Mouse (Mus musculus) heart, embryonic 16.5 days (tissue): Measurements from ENCODE around the gene Egfr. TPM values are rescaled to one million over a fixed set of nuclear protein-coding genes. Genes with fewer than 3 reads are reported as not detected.

Source experiments
- ATAC-seq: fragments of 200-750 bp; cut with Nextera tagmentation; replicated peaks from 2 replicates; pipeline ENCODE4 v1.8.0; 2017; ENCODE audit warnings: moderate number of reproducible peaks; ENCODE audit not compliant: insufficient read depth, low FRiP score; ENCODE audit errors: extremely low read depth
- H3K27ac ChIP-seq: fragments of 300-500 bp; sonication (generic); 2 replicates; pipeline ENCODE4 v1.5.1; 2014; ENCODE audit warnings: mild to moderate bottlenecking, low read length, control low read depth, moderate library complexity
- H3K27me3 ChIP-seq: fragments of 300-500 bp; sonication (generic); 2 replicates; pipeline ENCODE4 v1.6.1; 2014; ENCODE audit warnings: low read length, mixed read lengths; ENCODE audit not compliant: control insufficient read depth, insufficient read depth
- H3K36me3 ChIP-seq: fragments of 300-500 bp; sonication (generic); 2 replicates; pipeline ENCODE4 v1.6.1; 2014; ENCODE audit not compliant: control insufficient read depth, insufficient read depth
- H3K4me1 ChIP-seq: fragments of 300-500 bp; sonication (generic); 2 replicates; pipeline ENCODE4 v1.6.1; 2014; ENCODE audit warnings: low read length, mixed read lengths; ENCODE audit not compliant: control insufficient read depth, insufficient read depth
- H3K4me2 ChIP-seq: fragments of 300-500 bp; sonication (generic); 2 replicates; pipeline ENCODE4 v1.6.1; 2014; ENCODE audit warnings: low read depth, mild to moderate bottlenecking, control low read depth, low read length
- H3K4me3 ChIP-seq: fragments of 300-500 bp; sonication (generic); 2 replicates; pipeline ENCODE4 v1.5.1; 2014; ENCODE audit warnings: mild to moderate bottlenecking, control low read depth, low read length
- H3K9ac ChIP-seq: fragments of 300-500 bp; sonication (generic); 2 replicates; pipeline ENCODE4 v1.6.1; 2014; ENCODE audit warnings: low read length, control low read depth
- H3K9me3 ChIP-seq: fragments of 300-500 bp; sonication (generic); replicated peaks from 2 replicates; pipeline ENCODE4 v1.6.1; 2016; ENCODE audit warnings: low read length; ENCODE audit not compliant: control insufficient read depth
- WGBS: fragments of 180-500 bp; shearing (Covaris S2); extraction: QIAGEN DNeasy Blood & Tissue Kit; methylation state at CpG from one replicate; pipeline ENCODE4 v1.1.7; 2014; 5-methylcytosine and 5-hydroxymethylcytosine counted together
- polyA plus RNA-seq: library from polyadenylated mRNA; unstranded; fragments of >200 nt; fragmentation: Nextera tagmentation; extraction: Ambion mirVana; gene quantifications from 2 replicates; pipeline ENCODE4 v1.2.1, GENCODE M21; 2015

Egfr gene
- polyA plus RNA-seq, 1 experiment from 2014 or later = 5.3 TPM

DNA sequence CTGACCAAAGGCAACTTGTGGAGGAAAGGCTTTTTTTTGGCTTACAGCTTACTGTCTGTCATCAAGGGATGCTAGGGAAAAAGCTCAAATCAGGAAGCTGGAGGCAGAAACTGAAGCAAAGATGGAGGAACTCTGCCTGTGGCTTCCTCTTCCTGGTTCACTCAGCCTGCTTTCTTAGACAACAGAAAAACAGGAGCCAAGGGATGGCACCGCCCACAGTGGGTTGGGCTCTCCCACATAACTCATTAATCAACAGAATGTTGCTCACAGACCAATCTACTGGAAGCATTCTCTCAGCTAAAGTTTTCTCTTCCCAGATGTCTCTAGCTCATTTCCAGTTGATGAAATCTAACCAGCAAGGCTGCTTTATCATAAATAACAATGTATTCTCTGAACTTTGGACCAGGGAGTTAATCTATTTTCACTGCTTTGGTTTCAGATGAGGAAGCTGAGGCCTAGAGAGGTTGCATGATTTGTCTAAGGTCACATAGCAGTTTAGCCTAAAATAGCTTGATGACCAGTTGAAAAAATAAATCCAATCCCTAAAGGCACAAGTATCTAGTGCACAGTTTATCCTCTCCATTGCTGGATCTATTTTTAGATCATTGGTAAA is 155.6 kb downstream of the Egfr start:
- Histone ChIP-seq H3K4me2 (no peak overlapping the region), H3K36me3 (no peaks in the 10 kb centered on the region), H3K9ac (no peak overlapping the region), H3K27me3 (no peaks in the 10 kb centered on the region), H3K4me1 (peaks cover 4% of the 10 kb centered on the region; the same call in 1 of the 2 replicates), H3K9me3 (no peaks in the 10 kb centered on the region), H3K27ac (no peak overlapping the region), H3K4me3 (no peak overlapping the region)
- ATAC-seq = no peak
- 73% methylated on average over 1 of the region's 1 CpGs for WGBS

- no peaks in the 10 kb centered on the region for H3K36me3 ChIP-seq
- H3K27me3 ChIP-seq = no peaks in the 10 kb centered on the region
- no peak for ATAC-seq
- no peak overlapping the region for H3K27ac ChIP-seq
- no peak overlapping the region for H3K9ac ChIP-seq
- 79% methylated on average over 3 of the region's 3 CpGs for WGBS
- H3K4me3 ChIP-seq = no peak overlapping the region
- no peaks in the 10 kb centered on the region for H3K9me3 ChIP-seq
- H3K4me2 ChIP-seq = no peak overlapping the region
- H3K4me1 ChIP-seq = peaks cover 2% of the 10 kb centered on the region; the same call in 1 of the 2 replicates
Observed at GRCm38 (mm10) chr11:16914756-16915155, 162.8 kb downstream of the Egfr start.

GRCm38 (mm10) chr11:16915850-16916249 is 163.8 kb downstream of the Egfr start:
- no peak for ATAC-seq
- H3K4me3 ChIP-seq = no peak overlapping the region
- H3K9ac ChIP-seq = no peak overlapping the region
- peaks cover 2% of the 10 kb centered on the region; the same call in 1 of the 2 replicates for H3K4me1 ChIP-seq
- WGBS = 63% methylated on average over 5 of the region's 5 CpGs
- H3K9me3 ChIP-seq = no peaks in the 10 kb centered on the region
- H3K36me3 ChIP-seq = no peaks in the 10 kb centered on the region
- no peak overlapping the region for H3K27ac ChIP-seq
- no peaks in the 10 kb centered on the region for H3K27me3 ChIP-seq
- no peak overlapping the region for H3K4me2 ChIP-seq

DNA sequence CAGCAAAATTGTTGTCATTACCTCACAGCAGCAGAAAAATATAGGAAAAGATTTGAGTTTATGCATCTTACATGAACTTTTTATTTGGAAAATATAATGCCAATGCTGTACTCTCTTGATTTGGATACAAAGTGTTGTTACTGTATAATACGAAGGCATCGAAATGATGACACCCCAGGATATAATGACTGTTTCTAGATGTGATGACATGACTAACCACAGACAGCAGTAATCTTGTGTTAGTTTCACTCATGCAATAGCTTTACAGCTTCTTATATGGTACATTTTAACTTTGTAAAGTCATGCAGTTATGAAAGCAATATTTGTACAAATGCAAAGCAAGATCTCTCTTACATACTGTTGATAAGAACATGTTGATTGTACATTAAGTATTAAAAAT is 165.5 kb downstream of the Egfr start:
- Histone ChIP-seq H3K9me3 (no peaks in the 10 kb centered on the region), H3K4me2 (no peak overlapping the region), H3K4me3 (no peak overlapping the region), H3K27ac (no peak overlapping the region), H3K36me3 (no peaks in the 10 kb centered on the region), H3K9ac (no peak overlapping the region), H3K4me1 (peaks cover 2% of the 10 kb centered on the region; the same call in 1 of the 2 replicates), H3K27me3 (no peaks in the 10 kb centered on the region)
- WGBS = 94% methylated on average over 2 of the region's 2 CpGs
- no peak for ATAC-seq

GRCm38 (mm10) chr11:16932159-16932558 is 180.2 kb downstream of the Egfr start:
- Histone ChIP-seq H3K9me3 (peaks cover 4% of the 10 kb centered on the region), H3K4me2 (no peak overlapping the region), H3K4me1 (no peaks in the 10 kb centered on the region), H3K36me3 (0 out of 2 replicates have a peak, but pooled peaks cover 3% of the 10 kb centered on the region), H3K27me3 (no peaks in the 10 kb centered on the region), H3K27ac (no peak overlapping the region), H3K4me3 (no peak overlapping the region), H3K9ac (no peak overlapping the region)
- 86% methylated on average over 3 of the region's 3 CpGs for WGBS
- ATAC-seq = no peak

- ATAC-seq = no peak
- WGBS = 64% methylated on average over 6 of the region's 6 CpGs
- H3K36me3 ChIP-seq = 0 out of 2 replicates have a peak, but pooled peaks cover 3% of the 10 kb centered on the region
Observed at GRCm38 (mm10) chr11:16935577-16936236, 183.7 kb downstream of the Egfr start.

GRCm38 (mm10) chr11:16941103-16941793 is 189.2 kb downstream of the Egfr start:
- WGBS = 69% methylated on average over 4 of the region's 4 CpGs
- no peak overlapping the region for H3K4me2 ChIP-seq
- H3K9me3 ChIP-seq = peaks cover 4% of the 10 kb centered on the region
- H3K4me3 ChIP-seq = no peak overlapping the region
- no peak for ATAC-seq
- H3K4me1 ChIP-seq = peaks cover 2% of the 10 kb centered on the region; the same call in 1 of the 2 replicates
- H3K36me3 ChIP-seq = 0 out of 2 replicates have a peak, but pooled peaks cover 3% of the 10 kb centered on the region
- no peak overlapping the region for H3K27ac ChIP-seq
- no peak overlapping the region for H3K9ac ChIP-seq
- no peaks in the 10 kb centered on the region for H3K27me3 ChIP-seq

More at GRCm38 (mm10) chr11:16935577-16936236, 183.7 kb downstream of the Egfr start:
- no peak overlapping the region for H3K27ac ChIP-seq
- no peak overlapping the region for H3K4me2 ChIP-seq
- H3K4me1 ChIP-seq = no peaks in the 10 kb centered on the region
- H3K9me3 ChIP-seq = peaks cover 4% of the 10 kb centered on the region
- H3K9ac ChIP-seq = no peak overlapping the region
- no peak overlapping the region for H3K4me3 ChIP-seq
- no peaks in the 10 kb centered on the region for H3K27me3 ChIP-seq

DNA sequence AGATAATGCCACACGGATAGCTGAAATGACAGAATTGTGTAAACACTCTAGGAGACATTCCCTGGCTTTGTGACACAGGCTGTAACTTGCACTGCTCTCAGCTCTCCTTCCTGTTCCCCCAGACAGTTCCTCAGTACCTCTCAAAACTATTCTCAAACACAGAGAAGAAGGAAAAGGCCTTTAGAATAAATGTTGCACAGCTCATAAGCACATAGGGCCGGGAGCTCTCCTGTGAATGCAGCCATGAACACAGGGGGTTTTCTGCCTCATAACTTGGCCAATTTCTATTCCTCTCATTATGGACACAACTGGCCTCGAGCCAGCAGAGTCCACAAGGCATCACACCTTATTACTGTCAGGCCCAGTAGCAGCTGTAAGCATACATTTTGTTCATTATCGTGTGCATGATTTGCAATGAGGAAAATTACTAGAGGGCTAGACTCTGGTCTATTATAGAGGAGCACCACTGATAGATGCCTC is 190.0 kb downstream of the Egfr start:
- Histone ChIP-seq H3K4me3 (no peak overlapping the region), H3K9me3 (no peaks in the 10 kb centered on the region), H3K4me1 (peaks cover 2% of the 10 kb centered on the region; the same call in 1 of the 2 replicates), H3K36me3 (no peaks in the 10 kb centered on the region), H3K9ac (no peak overlapping the region), H3K27me3 (no peaks in the 10 kb centered on the region), H3K4me2 (no peak overlapping the region), H3K27ac (no peak overlapping the region)
- 62% methylated on average over 4 of the region's 4 CpGs for WGBS
- ATAC-seq = no peak

- Histone ChIP-seq H3K4me2 (no peak overlapping the region), H3K36me3 (no peaks in the 10 kb centered on the region), H3K27ac (no peak overlapping the region), H3K9ac (no peak overlapping the region), H3K4me3 (no peak overlapping the region), H3K9me3 (no peaks in the 10 kb centered on the region), H3K27me3 (no peaks in the 10 kb centered on the region), H3K4me1 (peaks cover 2% of the 10 kb centered on the region; the same call in 1 of the 2 replicates)
- ATAC-seq = no peak
- 82% methylated on average over 4 of the region's 4 CpGs for WGBS
Observed at GRCm38 (mm10) chr11:16943016-16943415, 191.0 kb downstream of the Egfr start.
